Mouse (Mus musculus): ENCODE data around the gene Lpin1. TPM values are rescaled to one million over a fixed set of nuclear protein-coding genes. Genes with fewer than 3 reads are reported as not detected.

Gene Lpin1
- 100 to 1,000 TPM in 1 of 26 experiments, 10 to 100 TPM in 15, 1 to 10 TPM in 10; 1.8 to 100 (median 16.6) TPM for total RNA-seq (2018; cell fraction: chromatin; rRNA removed)
- total RNA-seq (2018; cell fraction: cytosol; rRNA removed): 10 to 100 TPM in 13 of 26 experiments, 1 to 10 TPM in 13; 3.0 to 40.8 (median 10.1) TPM
- 10 to 100 TPM in 13 of 26 experiments, 1 to 10 TPM in 13; 1.7 to 65.1 (median 9.1) TPM for total RNA-seq (2018; cell fraction: nucleus; rRNA removed)
- 6.7 to 25.9 TPM (median 21.7 TPM) in 3 replicates for polyA plus RNA-seq (2018)

GRCm38 (mm10) chr12:16610936-16611335, at the start of gene Lpin1:
TSS of gene Lpin1 (minus strand) at chr12:16610966.
- H3K79me2 ChIP-seq (ENCODE audit: inconsistent target): no peaks in the 10 kb centered on the region

GRCm38 (mm10) chr12:16656906-16657875, 46.4 kb upstream of the Lpin1 start:
- Histone ChIP-seq H3K4me3 (ENCODE audit: inconsistent target) (no peak overlapping the region), H3K27ac (no peak overlapping the region), H3K79me2 (ENCODE audit: inconsistent target) (no peaks in the 10 kb centered on the region), H3K36me3 (ENCODE audit: inconsistent target) (no peaks in the 10 kb centered on the region)
- WGBS (ENCODE audit: missing documents): 72% methylated on average over 5 of the region's 5 CpGs

More at GRCm38 (mm10) chr12:16610936-16611335, at the start of gene Lpin1:
- H3K27ac ChIP-seq: no peak within 1 kb of the TSS
- H3K4me3 ChIP-seq (ENCODE audit: inconsistent target): no peak within 1 kb of the TSS
- H3K36me3 ChIP-seq (ENCODE audit: inconsistent target): no peaks in the 10 kb centered on the region
- 14% methylated on average over 2 of the region's 2 CpGs for WGBS (ENCODE audit: missing documents)

- Histone ChIP-seq H3K4me3 (ENCODE audit: inconsistent target) (no peak overlapping the region), H3K79me2 (ENCODE audit: inconsistent target) (no peaks in the 10 kb centered on the region), H3K27ac (no peak overlapping the region), H3K36me3 (ENCODE audit: inconsistent target) (no peaks in the 10 kb centered on the region)
- 85% methylated on average over 4 of the region's 4 CpGs for WGBS (ENCODE audit: missing documents)
Measured at GRCm38 (mm10) chr12:16655604-16656003, 44.8 kb upstream of the Lpin1 start.

- no peaks in the 10 kb centered on the region for H3K36me3 ChIP-seq (ENCODE audit: inconsistent target)
- H3K4me3 ChIP-seq (ENCODE audit: inconsistent target): no peak within 1 kb of the TSS
- WGBS (ENCODE audit: missing documents): 12% methylated on average over 56 of the region's 58 CpGs
- no peak within 1 kb of the TSS for H3K27ac ChIP-seq
- no peaks in the 10 kb centered on the region for H3K79me2 ChIP-seq (ENCODE audit: inconsistent target)
Measured at GRCm38 (mm10) chr12:16653332-16654093, 42.7 kb upstream of the Lpin1 start, which contains the start of gene Ntsr2. TSS of gene Ntsr2 (plus strand) at chr12:16653382.

DNA sequence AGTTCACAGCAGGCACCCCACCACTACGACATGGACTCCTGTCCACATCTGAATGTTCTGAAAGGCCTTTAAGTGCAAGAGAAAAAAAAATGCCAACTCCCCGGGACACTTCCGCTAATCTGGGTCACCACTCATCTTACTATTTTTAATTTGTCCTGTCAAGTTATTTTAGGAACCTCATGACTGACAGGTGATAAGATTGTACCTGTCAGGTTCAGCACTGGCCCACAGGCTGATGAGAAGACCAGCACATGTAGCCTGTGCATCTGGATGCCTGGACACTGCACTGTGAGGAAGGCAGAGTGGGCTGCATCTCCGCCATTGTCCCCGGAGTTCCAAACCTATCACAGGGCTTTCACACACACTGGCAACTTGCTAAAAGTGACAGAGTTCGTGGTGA, 39.1 kb upstream of the Lpin1 start:
- H3K27ac ChIP-seq: no peak overlapping the region
- no peaks in the 10 kb centered on the region for H3K79me2 ChIP-seq (ENCODE audit: inconsistent target)
- no peaks in the 10 kb centered on the region for H3K36me3 ChIP-seq (ENCODE audit: inconsistent target)
- 78% methylated on average over 6 of the region's 6 CpGs for WGBS (ENCODE audit: missing documents)
- no peak overlapping the region for H3K4me3 ChIP-seq (ENCODE audit: inconsistent target)

DNA sequence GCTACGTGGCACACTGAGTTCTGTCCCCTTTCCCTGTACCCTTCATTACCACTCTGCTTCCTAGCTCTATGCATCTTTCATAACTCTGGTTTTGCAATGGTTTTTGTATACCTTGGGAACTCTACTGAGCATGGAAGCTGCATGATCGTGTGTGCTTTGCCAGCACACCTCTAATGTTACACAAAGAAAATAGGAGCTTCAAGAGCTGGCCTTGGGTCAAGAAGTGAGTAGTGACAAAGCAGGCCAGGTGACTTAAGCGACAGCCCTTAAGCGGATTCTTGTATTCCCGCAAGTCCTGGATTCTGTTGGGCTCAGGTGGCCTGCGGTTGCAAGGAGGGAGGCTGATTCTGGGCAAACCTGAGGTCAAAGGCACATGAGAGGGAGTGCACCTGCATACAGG, 37.5 kb upstream of the Lpin1 start:
- WGBS (ENCODE audit: missing documents): 88% methylated on average over 6 of the region's 6 CpGs
- no peak overlapping the region for H3K4me3 ChIP-seq (ENCODE audit: inconsistent target)
- no peaks in the 10 kb centered on the region for H3K36me3 ChIP-seq (ENCODE audit: inconsistent target)
- no peaks in the 10 kb centered on the region for H3K79me2 ChIP-seq (ENCODE audit: inconsistent target)
- no peak overlapping the region for H3K27ac ChIP-seq

DNA sequence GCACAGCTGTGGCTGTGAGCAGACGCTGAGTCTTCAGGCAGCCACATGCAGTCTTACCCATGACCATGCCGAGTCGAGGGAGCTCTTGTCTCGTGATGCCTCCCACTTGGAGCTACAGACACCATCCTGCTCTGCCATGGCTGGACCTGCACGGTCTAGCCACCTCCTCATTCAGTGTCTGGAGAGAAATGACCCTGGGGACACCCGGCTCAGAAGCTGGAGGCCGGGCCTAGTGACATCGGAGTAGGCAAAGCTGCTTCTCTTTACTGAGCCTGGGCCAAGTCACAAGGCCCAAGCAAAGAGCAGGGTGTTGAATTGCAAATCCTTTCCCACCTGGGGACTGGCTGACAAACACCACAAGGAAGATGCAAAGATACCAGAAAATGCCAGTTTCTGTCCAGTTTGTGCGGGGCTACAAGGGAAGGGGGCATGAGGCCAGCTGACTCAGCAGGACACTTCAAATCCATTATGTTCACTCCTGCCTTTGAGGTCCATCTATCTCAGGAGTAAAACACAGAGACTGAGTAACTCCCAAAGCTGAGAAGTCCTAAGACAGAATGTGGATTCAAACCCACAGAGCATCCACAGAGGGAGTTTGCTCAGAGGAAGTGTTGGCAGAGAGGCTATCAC, 36.1 kb upstream of the Lpin1 start:
- 69% methylated on average over 9 of the region's 9 CpGs for WGBS (ENCODE audit: missing documents)
- Histone ChIP-seq H3K4me3 (ENCODE audit: inconsistent target) (no peak overlapping the region), H3K27ac (no peak overlapping the region), H3K36me3 (ENCODE audit: inconsistent target) (no peaks in the 10 kb centered on the region), H3K79me2 (ENCODE audit: inconsistent target) (no peaks in the 10 kb centered on the region)

GRCm38 (mm10) chr12:16644698-16645097, 33.9 kb upstream of the Lpin1 start:
- WGBS (ENCODE audit: missing documents): 84% methylated on average over 8 of the region's 8 CpGs
- Histone ChIP-seq H3K79me2 (ENCODE audit: inconsistent target) (no peaks in the 10 kb centered on the region), H3K36me3 (ENCODE audit: inconsistent target) (no peaks in the 10 kb centered on the region), H3K4me3 (ENCODE audit: inconsistent target) (no peak overlapping the region), H3K27ac (no peak overlapping the region)

DNA sequence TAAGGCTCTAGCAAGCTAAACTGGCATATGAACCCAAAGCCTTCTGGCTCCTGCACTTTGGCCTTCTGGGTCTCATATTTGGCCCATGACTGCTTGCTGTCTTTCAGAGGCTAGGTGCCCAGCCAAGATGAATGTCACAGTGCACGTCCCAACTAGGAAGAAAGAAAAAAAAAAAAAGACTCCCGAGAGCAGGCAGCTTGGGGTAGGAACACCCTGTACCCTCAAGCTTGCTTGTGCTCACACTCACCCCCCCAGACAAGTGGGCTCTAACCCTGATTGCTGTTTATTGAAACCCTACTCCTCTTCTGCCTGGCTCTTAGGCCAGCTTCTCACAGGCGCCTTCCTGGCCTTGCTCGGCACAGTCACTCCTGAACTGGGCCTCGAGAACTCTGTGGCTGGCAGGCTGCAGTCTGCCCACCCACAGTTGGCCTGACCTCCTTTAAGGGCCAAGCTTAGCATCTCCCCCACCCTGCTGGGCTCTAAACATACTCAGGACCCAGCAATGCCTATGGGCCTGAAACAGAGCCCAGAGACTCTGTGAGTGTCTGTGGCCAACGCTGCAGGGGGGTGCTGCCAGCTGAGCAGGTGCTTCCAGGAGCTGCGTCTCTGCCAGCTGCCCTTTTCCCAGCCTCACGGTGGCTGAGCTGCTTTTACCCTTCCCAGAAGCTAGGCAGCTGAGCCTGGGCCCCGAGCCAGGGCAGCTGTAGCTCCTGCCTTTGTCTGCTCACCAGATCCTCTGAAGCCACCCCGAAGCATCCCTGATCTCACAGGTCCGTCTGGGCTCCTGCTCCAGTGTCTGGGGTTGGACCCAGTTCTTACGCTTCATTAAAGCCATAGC, 33.0 kb upstream of the Lpin1 start:
- WGBS (ENCODE audit: missing documents): 72% methylated on average over 12 of the region's 12 CpGs
- H3K79me2 ChIP-seq (ENCODE audit: inconsistent target): no peaks in the 10 kb centered on the region
- no peak overlapping the region for H3K4me3 ChIP-seq (ENCODE audit: inconsistent target)
- H3K27ac ChIP-seq: no peak overlapping the region
- H3K36me3 ChIP-seq (ENCODE audit: inconsistent target): no peaks in the 10 kb centered on the region

GRCm38 (mm10) chr12:16642000-16642399, 31.2 kb upstream of the Lpin1 start:
- Histone ChIP-seq H3K27ac (no peak overlapping the region), H3K36me3 (ENCODE audit: inconsistent target) (no peaks in the 10 kb centered on the region), H3K79me2 (ENCODE audit: inconsistent target) (no peaks in the 10 kb centered on the region), H3K4me3 (ENCODE audit: inconsistent target) (no peak overlapping the region)
- WGBS (ENCODE audit: missing documents): 58% methylated on average over 4 of the region's 5 CpGs

- Histone ChIP-seq H3K79me2 (ENCODE audit: inconsistent target) (no peaks in the 10 kb centered on the region), H3K36me3 (ENCODE audit: inconsistent target) (no peaks in the 10 kb centered on the region)
- WGBS (ENCODE audit: missing documents): 81% methylated on average over 6 of the region's 6 CpGs
Measured at GRCm38 (mm10) chr12:16640075-16640474, 29.3 kb upstream of the Lpin1 start.

GRCm38 (mm10) chr12:16639078-16639771, 28.5 kb upstream of the Lpin1 start:
- Histone ChIP-seq H3K4me3 (ENCODE audit: inconsistent target) (no peak overlapping the region), H3K27ac (no peak overlapping the region), H3K36me3 (ENCODE audit: inconsistent target) (no peaks in the 10 kb centered on the region), H3K79me2 (ENCODE audit: inconsistent target) (no peaks in the 10 kb centered on the region)
- WGBS (ENCODE audit: missing documents): 70% methylated on average over 12 of the region's 12 CpGs

More at GRCm38 (mm10) chr12:16640075-16640474, 29.3 kb upstream of the Lpin1 start:
- Histone ChIP-seq H3K4me3 (ENCODE audit: inconsistent target) (no peak overlapping the region), H3K27ac (no peak overlapping the region)

GRCm38 (mm10) chr12:16635816-16636215, 25.1 kb upstream of the Lpin1 start:
- Histone ChIP-seq H3K4me3 (ENCODE audit: inconsistent target) (no peak overlapping the region), H3K27ac (no peak overlapping the region), H3K79me2 (ENCODE audit: inconsistent target) (no peaks in the 10 kb centered on the region), H3K36me3 (ENCODE audit: inconsistent target) (no peaks in the 10 kb centered on the region)
- 84% methylated on average over 6 of the region's 6 CpGs for WGBS (ENCODE audit: missing documents)

Data from macrophage (primary cell).